Mouse (Mus musculus): Measurements from ENCODE around the gene Ahdc1. TPM values are rescaled to one million over a fixed set of nuclear protein-coding genes. Genes with fewer than 3 reads are reported as not detected.

The Ahdc1 gene
- polyA plus RNA-seq, 2 experiments, result 0.53 to 1.3 TPM

DNA sequence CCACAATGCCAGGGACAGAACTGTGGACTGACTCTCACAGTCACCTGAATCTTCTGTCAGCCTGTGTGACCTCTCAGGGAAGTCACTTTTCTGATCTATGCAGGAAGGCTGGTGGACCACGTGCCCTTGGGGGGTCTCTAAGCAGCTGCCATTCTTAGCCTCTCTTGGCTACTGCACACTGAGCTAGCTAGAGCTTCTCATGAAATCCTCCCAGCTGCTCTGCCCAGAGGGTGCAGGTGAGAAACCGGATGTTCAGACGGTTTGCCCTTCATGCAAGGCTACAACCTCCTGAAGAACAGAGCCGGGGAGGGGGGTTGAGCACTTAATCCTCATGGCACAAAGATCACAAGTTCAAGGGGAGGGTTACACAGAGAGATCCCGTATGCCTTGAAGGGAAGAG lies 33.5 kb upstream of the Ahdc1 start:
- H3K4me3 ChIP-seq (ENCODE audit: insufficient read depth in 1 of 2, low read depth in 2 of 2, low read length in 2 of 2), result no peak overlapping the region
- no peak overlapping the region for H3K27ac ChIP-seq

DNA sequence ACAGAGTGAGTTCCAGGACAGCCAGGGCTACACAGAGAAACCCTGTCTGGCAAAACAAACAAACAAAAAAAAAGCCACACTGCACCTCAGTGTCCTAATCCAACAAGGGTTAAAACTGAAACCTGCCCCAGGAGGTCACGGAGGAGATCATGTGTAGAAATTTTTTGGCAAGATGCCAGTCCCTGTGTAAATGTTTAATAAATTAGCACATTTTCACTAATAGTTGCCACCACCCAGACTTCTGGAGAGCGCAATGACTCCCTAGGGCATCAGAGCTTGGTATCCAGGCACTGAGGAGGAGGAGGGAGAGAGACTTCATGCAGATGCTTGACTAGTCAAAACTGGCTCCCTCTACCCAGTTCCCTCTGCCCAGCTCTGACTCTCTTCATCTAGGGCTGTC lies 31.9 kb upstream of the Ahdc1 start:
- Histone ChIP-seq H3K4me1 (replicated peaks; ENCODE audit: control insufficient read depth in 2 of 2, insufficient read depth in 2 of 2, low read length in 1 of 2) (peaks cover 0 to 12% of the 10 kb centered on the region in 2 experiments; a peak in 2 of 4 replicates), H3K4me2 (ENCODE audit: low read depth) (no peak overlapping the region), H3K27me3 (ENCODE audit: control insufficient read depth, insufficient read depth, low read length) (peaks cover 26% of the 10 kb centered on the region), H3K9me3 (ENCODE audit: control insufficient read depth, low read length) (no peaks in the 10 kb centered on the region), H3K36me3 (replicated peaks; ENCODE audit: control insufficient read depth, insufficient read depth, low read depth) (no peaks in the 10 kb centered on the region), H3K9ac (replicated peaks) (no peak overlapping the region), H3K4me3 (ENCODE audit: insufficient read depth in 1 of 2, low read depth in 2 of 2, low read length in 2 of 2) (no peak overlapping the region), H3K27ac (no peak overlapping the region)
- WGBS (ENCODE audit: insufficient replicate concordance), result 60% methylated on average over 2 of the region's 2 CpGs
- no peak for TF ChIP-seq EP300 (IDR thresholded peaks at IDR 0.05; ENCODE audit: low read depth)
- TF ChIP-seq CTCF (IDR thresholded peaks at IDR 0.05; ENCODE audit: low read depth), result no peak
- no peak for ATAC-seq (ENCODE audit: insufficient read depth)
- no peak for DNase-seq (ENCODE audit: low read depth in 3 of 3, low spot score in 3 of 3)

More for the DNA sequence above, 33.5 kb upstream of the Ahdc1 start:
- 30% methylated on average over 5 of the region's 5 CpGs for WGBS (ENCODE audit: insufficient replicate concordance)
- H3K27me3 ChIP-seq (ENCODE audit: control insufficient read depth, insufficient read depth, low read length), result peaks cover 37% of the 10 kb centered on the region
- peaks cover 0 to 11% of the 10 kb centered on the region in 2 experiments; a peak in 2 of 4 replicates for H3K4me1 ChIP-seq (replicated peaks; ENCODE audit: control insufficient read depth in 2 of 2, insufficient read depth in 2 of 2, low read length in 1 of 2)
- no peaks in the 10 kb centered on the region for H3K36me3 ChIP-seq (replicated peaks; ENCODE audit: control insufficient read depth, insufficient read depth, low read depth)
- TF ChIP-seq CTCF (IDR thresholded peaks at IDR 0.05; ENCODE audit: low read depth) (no peak), EP300 (IDR thresholded peaks at IDR 0.05; ENCODE audit: low read depth) (no peak)
- no peak overlapping the region for H3K4me2 ChIP-seq (ENCODE audit: low read depth)
- ATAC-seq (ENCODE audit: insufficient read depth), result no peak
- no peaks in the 10 kb centered on the region for H3K9me3 ChIP-seq (ENCODE audit: control insufficient read depth, low read length)
- H3K9ac ChIP-seq (replicated peaks), result no peak overlapping the region
- no peak for DNase-seq (ENCODE audit: low read depth in 3 of 3, low spot score in 3 of 3)

DNA sequence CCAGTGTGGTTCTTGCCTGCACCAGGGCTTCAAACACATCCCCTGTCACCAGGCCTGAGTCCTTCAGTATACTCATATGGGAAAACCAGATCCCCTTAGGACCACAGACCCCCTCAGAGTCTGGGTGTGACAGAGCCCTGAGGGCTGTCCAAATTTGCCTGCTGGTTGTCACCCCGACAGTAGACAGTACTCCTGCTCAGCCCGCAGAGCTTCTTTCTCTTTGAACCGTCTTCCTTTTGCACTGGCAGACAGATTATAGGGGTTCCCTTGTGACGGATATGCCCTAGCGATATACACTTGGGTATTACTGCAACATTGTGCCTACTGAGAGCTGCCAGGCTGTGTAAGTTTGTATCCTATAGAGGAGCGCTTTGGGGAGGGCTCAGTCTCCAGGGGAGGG lies 29.4 kb upstream of the Ahdc1 start:
- Histone ChIP-seq H3K9me3 (ENCODE audit: control insufficient read depth, low read length) (no peaks in the 10 kb centered on the region), H3K4me2 (ENCODE audit: low read depth) (no peak overlapping the region), H3K9ac (replicated peaks) (no peak overlapping the region), H3K27me3 (ENCODE audit: control insufficient read depth, insufficient read depth, low read length) (peaks cover 6% of the 10 kb centered on the region), H3K4me1 (replicated peaks; ENCODE audit: control insufficient read depth in 2 of 2, insufficient read depth in 2 of 2, low read length in 1 of 2) (peaks cover 0 to 8% of the 10 kb centered on the region in 2 experiments; a peak in 2 of 4 replicates), H3K36me3 (replicated peaks; ENCODE audit: control insufficient read depth, insufficient read depth, low read depth) (no peaks in the 10 kb centered on the region), H3K27ac (no peak overlapping the region), H3K4me3 (ENCODE audit: insufficient read depth in 1 of 2, low read depth in 2 of 2, low read length in 2 of 2) (no peak overlapping the region)
- ATAC-seq (ENCODE audit: insufficient read depth) (no peak), DNase-seq (ENCODE audit: low read depth in 3 of 3, low spot score in 3 of 3) (no peak)
- no peak for TF ChIP-seq EP300 (IDR thresholded peaks at IDR 0.05; ENCODE audit: low read depth)
- TF ChIP-seq CTCF (IDR thresholded peaks at IDR 0.05; ENCODE audit: low read depth), result no peak
- 60% methylated on average over 6 of the region's 6 CpGs for WGBS (ENCODE audit: insufficient replicate concordance)

DNA sequence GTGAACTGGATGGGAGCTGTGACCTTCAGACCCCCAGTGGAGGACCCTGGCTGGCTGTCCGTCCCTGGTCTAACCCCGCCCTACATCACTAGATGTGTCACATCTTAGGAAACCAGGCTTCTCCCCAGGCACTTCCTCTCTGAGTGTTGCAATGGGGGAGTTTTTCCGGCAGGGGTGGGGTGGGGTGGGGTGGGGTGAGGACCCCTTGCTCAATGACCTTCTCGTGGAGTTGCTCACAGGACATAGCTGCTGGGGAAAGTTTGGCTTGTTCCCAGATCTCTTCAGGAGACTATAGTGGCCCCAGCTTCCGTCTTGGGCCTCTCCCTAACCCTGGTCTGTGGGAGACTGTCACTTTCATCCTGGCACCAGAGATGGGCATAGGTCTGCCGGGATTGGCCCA lies 28.1 kb upstream of the Ahdc1 start:
- 23% methylated on average over 6 of the region's 6 CpGs for WGBS (ENCODE audit: insufficient replicate concordance)

DNA sequence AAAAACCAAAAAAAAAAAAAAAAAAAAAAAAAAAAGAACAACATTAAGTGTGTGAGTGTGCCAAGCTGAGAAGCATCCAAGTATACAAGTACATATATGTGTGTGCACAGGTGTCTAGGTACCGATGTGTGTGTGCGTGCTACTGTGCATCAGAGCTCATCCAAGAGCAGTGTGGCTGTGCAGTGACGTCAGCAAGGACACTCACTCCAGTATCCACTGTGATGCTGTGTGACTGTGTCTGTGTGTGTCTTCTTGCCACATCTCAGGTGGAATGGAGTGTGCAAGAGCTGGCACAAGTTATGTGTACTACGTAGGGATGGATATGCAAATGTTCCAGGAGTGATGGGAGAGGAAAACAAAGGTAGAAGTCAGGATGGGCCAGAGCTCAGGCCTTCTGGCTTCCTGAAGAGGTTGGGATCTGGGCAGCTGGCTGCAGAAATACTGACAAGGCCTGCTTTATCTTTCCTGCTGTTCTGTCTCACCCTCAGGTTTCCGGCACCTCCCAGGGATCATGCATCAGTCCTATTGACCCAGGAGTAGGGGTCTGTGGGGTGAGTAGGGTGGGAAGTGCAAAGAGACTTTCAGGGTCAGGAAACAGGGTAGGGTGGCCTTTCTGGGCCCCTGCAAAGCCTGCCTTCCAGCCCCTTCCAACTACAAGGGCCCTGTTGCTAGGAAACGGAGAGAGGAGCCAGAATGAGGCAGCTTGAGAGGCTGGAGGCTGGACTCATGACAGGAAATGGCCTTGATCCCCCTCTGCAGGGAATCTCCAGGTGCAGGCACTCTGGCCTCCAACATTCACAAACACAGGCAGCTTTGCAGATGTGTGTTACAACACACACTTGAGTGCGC lies 27.2 kb upstream of the Ahdc1 start:
- Histone ChIP-seq H3K27ac (no peak overlapping the region), H3K27me3 (ENCODE audit: control insufficient read depth, insufficient read depth, low read length) (no peaks in the 10 kb centered on the region), H3K4me2 (ENCODE audit: low read depth) (no peak overlapping the region), H3K4me1 (replicated peaks; ENCODE audit: control insufficient read depth in 2 of 2, insufficient read depth in 2 of 2, low read length in 1 of 2) (peaks cover 0 to 4% of the 10 kb centered on the region in 2 experiments; a peak in 2 of 4 replicates), H3K9me3 (ENCODE audit: control insufficient read depth, low read length) (no peaks in the 10 kb centered on the region), H3K9ac (replicated peaks) (no peak overlapping the region), H3K36me3 (replicated peaks; ENCODE audit: control insufficient read depth, insufficient read depth, low read depth) (no peaks in the 10 kb centered on the region), H3K4me3 (ENCODE audit: insufficient read depth in 1 of 2, low read depth in 2 of 2, low read length in 2 of 2) (no peak overlapping the region)
- DNase-seq (ENCODE audit: low read depth in 3 of 3, low spot score in 3 of 3), result no peak
- TF ChIP-seq CTCF (IDR thresholded peaks at IDR 0.05; ENCODE audit: low read depth), result no peak
- TF ChIP-seq EP300 (IDR thresholded peaks at IDR 0.05; ENCODE audit: low read depth), result no peak
- ATAC-seq (ENCODE audit: insufficient read depth), result no peak
- 65% methylated on average over 7 of the region's 7 CpGs for WGBS (ENCODE audit: insufficient replicate concordance)

More for the DNA sequence above, 28.1 kb upstream of the Ahdc1 start:
- Histone ChIP-seq H3K4me1 (replicated peaks; ENCODE audit: control insufficient read depth in 2 of 2, insufficient read depth in 2 of 2, low read length in 1 of 2) (peaks cover 0 to 4% of the 10 kb centered on the region in 2 experiments; a peak in 2 of 4 replicates), H3K27me3 (ENCODE audit: control insufficient read depth, insufficient read depth, low read length) (no peaks in the 10 kb centered on the region), H3K9me3 (ENCODE audit: control insufficient read depth, low read length) (no peaks in the 10 kb centered on the region), H3K9ac (replicated peaks) (no peak overlapping the region), H3K27ac (no peak overlapping the region), H3K4me2 (ENCODE audit: low read depth) (no peak overlapping the region), H3K4me3 (ENCODE audit: insufficient read depth in 1 of 2, low read depth in 2 of 2, low read length in 2 of 2) (no peak overlapping the region), H3K36me3 (replicated peaks; ENCODE audit: control insufficient read depth, insufficient read depth, low read depth) (no peaks in the 10 kb centered on the region)
- peak in 1 of 3 experiments; percentile 26 for DNase-seq (ENCODE audit: low read depth in 3 of 3, low spot score in 3 of 3)
- TF ChIP-seq CTCF (IDR thresholded peaks at IDR 0.05; ENCODE audit: low read depth) (no peak), EP300 (IDR thresholded peaks at IDR 0.05; ENCODE audit: low read depth) (no peak)
- no peak for ATAC-seq (ENCODE audit: insufficient read depth)

All from liver, embryonic 14.5 days (tissue).